In genomic region chr9:116919441-116920019, GRCm38 (mm10) we compare ENCODE assay signal across 10 mouse cellular contexts.
A peak's percentile ranks its signal among the peaks of the same experiment; 100 is the strongest.
DNase-seq lines count a peak whose midpoint lies in the region; ATAC-seq and TF ChIP-seq lines count a peak whose summit lies in the region.
"Had no signal": no experiment of that assay in that cellular context is flagged by ENCODE, and none has a peak within 500 bp of the region (broad histone marks: within the 10 kb centered on the region; RNA-seq: fewer than 3 reads in every experiment).

No protein-coding gene starts in this region.

- 8% methylated on average over 12 of the region's 12 CpGs for WGBS in forebrain, embryonic 14.5 days
- WGBS in midbrain, embryonic 13.5 days, result 12% methylated on average over 12 of the region's 12 CpGs
- 55% methylated on average over 12 of the region's 12 CpGs for WGBS in liver, postnatal 0 days (ENCODE audit: insufficient replicate concordance)

- no peak overlapping the region for H3K9ac ChIP-seq in forebrain, embryonic 14.5 days (ENCODE audit: low read length)
- H3K9ac ChIP-seq in midbrain, embryonic 13.5 days (replicated peaks), result no peak overlapping the region
- H3K9ac ChIP-seq in liver, postnatal 0 days (replicated peaks), result no peak overlapping the region
- H3K9ac ChIP-seq: embryonic facial prominence, embryonic 12.5 days had no signal

- TF ChIP-seq EP300 in liver, postnatal 0 days (IDR thresholded peaks at IDR 0.05; ENCODE audit: low read depth), result no peak

- DNase-seq in right cerebral cortex, postnatal 10 days (ENCODE audit: low spot score in 2 of 2), result peak; percentile 29 to 38
- no peak for DNase-seq in right cerebral cortex, adult 18-20 months
- DNase-seq in forebrain, embryonic 14.5 days (ENCODE audit: low spot score), result peak; percentile 93
- no peak for DNase-seq in liver, postnatal 0 days
- no peak for DNase-seq in spleen, adult 12 weeks (ENCODE audit: low spot score)
- DNase-seq in right cerebral cortex, adult 2 months (ENCODE audit: low spot score in 2 of 2), result no peak
- DNase-seq: gastrocnemius, postnatal 36 days; lung, postnatal 10 days had no signal

- H3K4me3 ChIP-seq in forebrain, embryonic 14.5 days (ENCODE audit: low read depth, low read length), result no peak overlapping the region
- no peak overlapping the region for H3K4me3 ChIP-seq in midbrain, embryonic 13.5 days (replicated peaks)
- no peak overlapping the region for H3K4me3 ChIP-seq in liver, postnatal 0 days (ENCODE audit: low read depth, low read length)
- H3K4me3 ChIP-seq: embryonic facial prominence, embryonic 12.5 days had no signal

- peaks cover 47% of the 10 kb centered on the region for H3K27me3 ChIP-seq in forebrain, embryonic 14.5 days (replicated peaks; ENCODE audit: control insufficient read depth, insufficient read depth, low read length)
- H3K27me3 ChIP-seq in midbrain, embryonic 13.5 days, result peaks cover 68% of the 10 kb centered on the region
- H3K27me3 ChIP-seq in liver, postnatal 0 days (ENCODE audit: insufficient read depth, low read length), result no peaks in the 10 kb centered on the region
- H3K27me3 ChIP-seq: embryonic facial prominence, embryonic 12.5 days had no signal

- peaks cover 4% of the 10 kb centered on the region for H3K4me1 ChIP-seq in forebrain, embryonic 14.5 days (ENCODE audit: control insufficient read depth, insufficient read depth, low read length)
- H3K4me1 ChIP-seq in midbrain, embryonic 13.5 days (replicated peaks), result peaks cover 9% of the 10 kb centered on the region
- 0 out of 2 replicates have a peak, but pooled peaks cover 2% of the 10 kb centered on the region for H3K4me1 ChIP-seq in liver, postnatal 0 days (ENCODE audit: insufficient read depth)

- TF ChIP-seq CTCF in liver, postnatal 0 days (IDR thresholded peaks at IDR 0.05; ENCODE audit: low read depth), result no peak

- H3K27ac ChIP-seq in forebrain, embryonic 14.5 days (ENCODE audit: low read depth, low read length), result no peak overlapping the region
- no peak overlapping the region for H3K27ac ChIP-seq in midbrain, embryonic 13.5 days
- H3K27ac ChIP-seq in liver, postnatal 0 days (ENCODE audit: low read depth), result no peak overlapping the region
- H3K27ac ChIP-seq: embryonic facial prominence, embryonic 12.5 days had no signal

- peak; percentile 96 for ATAC-seq in forebrain, embryonic 14.5 days
- ATAC-seq in midbrain, embryonic 13.5 days, result peak; percentile 91
- ATAC-seq in liver, postnatal 0 days, result no peak

- no peaks in the 10 kb centered on the region for H3K36me3 ChIP-seq in forebrain, embryonic 14.5 days (ENCODE audit: control insufficient read depth, insufficient read depth, low read length)
- no peaks in the 10 kb centered on the region for H3K36me3 ChIP-seq in midbrain, embryonic 13.5 days
- H3K36me3 ChIP-seq in liver, postnatal 0 days (replicated peaks; ENCODE audit: insufficient read depth, low read length), result no peaks in the 10 kb centered on the region
- H3K36me3 ChIP-seq: embryonic facial prominence, embryonic 12.5 days had no signal

- H3K4me2 ChIP-seq in forebrain, embryonic 14.5 days (ENCODE audit: low read length), result no peak overlapping the region; the same call in 1 of the 2 replicates
- no peak overlapping the region for H3K4me2 ChIP-seq in midbrain, embryonic 13.5 days (replicated peaks)
- H3K4me2 ChIP-seq in liver, postnatal 0 days (ENCODE audit: low read depth, low read length), result no peak overlapping the region
- H3K4me2 ChIP-seq: embryonic facial prominence, embryonic 12.5 days had no signal

- H3K9me3 ChIP-seq in forebrain, embryonic 14.5 days (replicated peaks; ENCODE audit: control insufficient read depth, low read length), result no peaks in the 10 kb centered on the region
- H3K9me3 ChIP-seq in midbrain, embryonic 13.5 days, result no peaks in the 10 kb centered on the region
- no peaks in the 10 kb centered on the region for H3K9me3 ChIP-seq in liver, postnatal 0 days (ENCODE audit: low read length)
- H3K9me3 ChIP-seq: embryonic facial prominence, embryonic 12.5 days had no signal

Comparison
In these comparisons a context has a peak if more than half of its experiments do, and no peak if none do; other contexts are left out.
1. DNase-seq: peak in right cerebral cortex, postnatal 10 days (2 of 2) and forebrain, embryonic 14.5 days (single experiment); none in right cerebral cortex, adult 18-20 months (single experiment), liver, postnatal 0 days (single experiment), spleen, adult 12 weeks (single experiment) and right cerebral cortex, adult 2 months (0 of 2).